Mouse (Mus musculus): ENCODE data around the gene Mgme1.

Mgme1 gene

DNA sequence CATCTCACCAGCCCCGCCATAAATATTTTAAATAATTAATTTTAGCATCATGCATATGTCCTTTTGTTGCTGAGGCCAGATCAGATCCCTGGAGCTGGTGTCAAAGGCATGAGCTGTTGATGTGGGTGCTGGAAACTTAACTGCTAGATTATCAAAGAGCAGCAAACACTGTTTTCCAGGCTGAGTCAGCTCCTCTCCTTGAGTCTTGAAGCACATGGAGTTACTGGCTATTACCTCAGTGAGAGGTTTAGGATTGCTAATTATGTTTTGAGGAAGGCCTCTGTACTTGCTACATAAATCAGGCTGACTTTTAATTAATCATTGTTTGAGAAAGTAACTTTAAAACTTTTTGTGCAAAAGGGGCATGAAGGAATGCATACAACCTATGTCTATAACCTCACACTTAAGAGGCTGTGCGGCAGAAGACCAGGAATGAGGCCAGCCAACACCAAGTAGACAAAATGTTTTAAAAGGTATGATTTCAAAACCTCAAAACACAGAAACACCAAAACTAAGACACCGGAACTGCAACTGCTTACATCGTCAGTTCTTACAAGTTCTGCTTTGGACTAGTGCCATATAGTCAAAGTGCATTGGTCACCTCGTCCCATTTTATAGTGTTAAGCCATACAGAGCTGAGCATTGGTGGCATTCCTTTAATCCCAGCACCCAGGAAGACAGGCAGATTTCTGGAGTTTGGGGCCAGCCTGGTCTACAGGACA, 5.9 kb upstream of the Mgme1 start:
- no peak for DNase-seq

GRCm38 (mm10) chr2:144265120-144265488, 5.4 kb upstream of the Mgme1 start:
- no peak for DNase-seq

GRCm38 (mm10) chr2:144265916-144266683, 4.4 kb upstream of the Mgme1 start:
- no peak for DNase-seq

- DNase-seq: no peak
Measured at GRCm38 (mm10) chr2:144267004-144267730, 3.3 kb upstream of the Mgme1 start.

GRCm38 (mm10) chr2:144267731-144268015, 2.8 kb upstream of the Mgme1 start:
- DNase-seq: no peak

- DNase-seq: no peak
Measured at GRCm38 (mm10) chr2:144268446-144269305, 1.8 kb upstream of the Mgme1 start.

- peak in 1 of 2 experiments; percentile 16 for DNase-seq
Measured at GRCm38 (mm10) chr2:144269306-144269650, 1.2 kb upstream of the Mgme1 start.

GRCm38 (mm10) chr2:144269679-144270475, 586 bp upstream of the Mgme1 start:
- DNase-seq: no peak

DNA sequence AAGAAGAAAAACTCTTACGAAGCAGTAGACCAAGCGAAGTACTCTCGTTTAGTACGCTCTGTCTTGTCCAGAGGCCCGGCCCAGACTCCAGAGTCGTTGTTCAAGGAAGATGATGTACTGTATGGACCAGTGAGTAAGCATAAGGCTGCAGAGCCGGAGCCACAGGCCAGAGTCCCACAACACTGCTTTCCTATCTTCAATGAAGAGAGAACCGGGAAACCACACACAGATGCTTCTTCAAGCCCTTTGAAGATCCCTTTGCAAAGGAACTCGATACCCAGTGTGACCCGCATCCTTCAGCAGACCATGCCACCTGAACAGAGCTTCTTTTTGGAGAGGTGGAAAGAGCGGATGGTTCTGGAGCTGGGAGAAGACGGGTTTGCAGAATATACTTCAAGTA, 1.6 kb downstream of the Mgme1 start:
- no peak for DNase-seq

DNA sequence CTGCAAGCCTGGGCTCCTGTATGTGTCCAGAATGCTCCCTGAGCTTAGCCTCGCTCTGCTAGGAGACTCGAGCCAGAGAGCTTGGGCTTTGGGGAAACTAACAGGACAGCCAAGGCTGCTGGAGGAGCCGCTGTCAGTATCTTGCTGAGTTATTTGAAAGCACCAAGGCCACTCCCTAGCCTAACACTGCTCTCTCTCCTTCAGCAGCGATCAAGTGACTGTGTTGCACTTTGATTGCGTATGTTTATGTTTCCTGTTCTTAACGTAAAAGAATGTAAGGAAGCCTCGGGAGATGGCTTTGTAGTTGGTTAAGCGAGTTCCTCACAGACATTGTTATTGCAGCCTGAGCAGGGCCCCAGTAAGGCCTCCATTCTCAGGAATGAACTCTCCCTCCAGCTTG, 4.3 kb downstream of the Mgme1 start:
- DNase-seq: no peak

DNA sequence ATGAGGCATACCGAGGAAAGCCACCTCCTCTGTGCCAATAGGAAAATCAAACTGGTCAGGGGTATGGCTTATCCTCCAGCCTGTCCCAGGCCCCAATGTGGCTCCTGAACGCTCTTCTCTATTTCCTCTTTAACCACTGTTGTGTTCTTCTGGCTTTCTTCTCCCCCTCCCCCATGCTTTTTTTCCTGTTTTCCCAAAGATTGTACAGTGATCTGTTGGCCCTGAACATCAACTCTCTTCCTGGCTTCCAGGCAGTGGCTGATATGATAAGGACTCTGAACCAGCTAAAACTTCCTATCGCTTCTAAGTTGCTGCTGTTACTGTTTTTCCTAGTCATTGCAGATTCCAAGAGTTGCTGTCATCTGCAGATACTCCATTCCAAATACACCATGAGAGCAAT, 6.4 kb downstream of the Mgme1 start:
- DNase-seq: no peak

- DNase-seq: peak; percentile 45 to 46
Measured at GRCm38 (mm10) chr2:144279742-144280141, 9.3 kb downstream of the Mgme1 start.

DNA sequence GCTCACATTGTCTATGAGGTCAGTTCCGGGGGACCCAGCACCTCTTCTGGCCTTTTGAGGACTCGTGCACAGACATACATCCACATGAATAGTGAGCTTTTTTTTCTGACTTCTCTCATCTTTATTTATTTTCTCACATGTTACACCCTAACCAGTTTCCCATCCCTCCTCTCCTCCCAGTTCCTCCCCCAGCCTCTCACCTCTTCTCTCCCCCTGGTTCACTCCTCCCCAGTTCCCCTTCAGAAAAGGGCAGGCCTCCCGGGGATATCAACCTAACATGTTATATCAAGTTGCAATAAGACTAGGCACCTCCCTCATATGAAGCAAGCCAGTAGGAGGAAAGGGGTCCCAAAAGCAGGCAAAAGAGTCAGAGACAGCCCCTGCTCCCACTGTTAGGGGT, 10.1 kb downstream of the Mgme1 start:
- no peak for DNase-seq

GRCm38 (mm10) chr2:144281417-144281816, 11.0 kb downstream of the Mgme1 start:
- no peak for DNase-seq

DNA sequence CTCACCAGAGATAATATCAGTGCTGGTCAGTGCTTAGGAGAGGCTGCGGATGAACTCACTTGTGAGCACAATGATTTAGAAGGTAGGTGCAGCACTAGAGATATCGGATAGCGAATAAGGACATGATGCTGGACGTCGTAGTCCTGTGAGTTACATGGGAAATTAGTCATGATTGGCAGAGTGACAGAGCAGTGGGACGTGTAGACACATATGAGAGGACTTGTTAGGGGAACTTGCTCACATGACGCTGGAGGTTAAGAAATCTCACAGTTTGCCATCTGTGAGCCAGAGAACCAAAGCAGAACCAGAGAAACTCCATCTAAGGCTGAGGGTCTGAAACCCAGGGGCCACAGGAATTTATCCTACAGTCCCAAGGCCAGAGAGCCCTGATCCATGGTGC, 19.9 kb downstream of the Mgme1 start:
- DNase-seq: no peak

GRCm38 (mm10) chr2:144291600-144292305, 21.3 kb downstream of the Mgme1 start:
- no peak for DNase-seq

- DNase-seq: no peak
Measured at GRCm38 (mm10) chr2:144295145-144295735, 24.8 kb downstream of the Mgme1 start.

DNA sequence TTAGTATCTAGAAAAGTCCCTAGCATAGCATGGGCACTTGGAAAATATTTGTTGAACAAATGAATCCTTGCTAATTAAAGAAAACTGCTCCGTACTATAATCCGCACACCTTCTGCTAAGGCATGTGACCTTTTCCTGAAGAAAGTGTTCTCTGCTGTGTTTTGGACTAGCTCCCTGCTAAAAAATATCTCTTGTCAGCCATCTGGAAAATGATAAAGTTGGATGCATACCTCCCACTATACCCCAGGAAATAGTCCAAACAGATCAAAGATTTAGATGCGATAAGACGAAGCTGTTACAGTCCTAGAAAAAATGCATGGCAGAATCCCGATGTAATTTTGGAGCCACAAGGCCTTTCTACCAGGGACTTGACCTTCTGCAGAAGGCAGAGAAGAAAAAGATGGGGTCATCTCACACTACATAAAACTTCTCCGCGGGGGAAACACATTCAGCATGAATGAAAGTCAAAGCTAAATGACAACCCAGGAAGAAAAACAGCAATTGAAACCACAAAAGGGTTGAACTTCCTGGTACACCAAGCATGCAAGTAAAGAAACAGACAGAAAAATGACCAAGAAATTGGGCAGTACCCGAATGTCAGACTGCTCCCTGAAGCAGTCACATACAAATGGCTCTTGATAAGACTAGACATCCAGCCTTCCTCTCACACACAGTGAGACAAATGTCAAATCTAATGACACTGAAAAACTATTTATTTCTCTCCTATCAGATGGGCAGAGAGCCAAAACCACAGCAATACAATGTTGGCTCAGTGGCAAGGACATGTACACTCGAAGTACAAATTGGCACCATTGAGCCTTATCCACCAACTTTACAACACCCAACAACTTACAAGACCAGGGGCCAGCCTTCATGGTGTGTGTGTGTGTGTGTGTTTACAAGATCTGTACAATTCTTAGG, 29.5 kb downstream of the Mgme1 start:
- no peak for DNase-seq

- no peak for DNase-seq
Measured at GRCm38 (mm10) chr2:144301101-144301500, 30.6 kb downstream of the Mgme1 start.

DNA sequence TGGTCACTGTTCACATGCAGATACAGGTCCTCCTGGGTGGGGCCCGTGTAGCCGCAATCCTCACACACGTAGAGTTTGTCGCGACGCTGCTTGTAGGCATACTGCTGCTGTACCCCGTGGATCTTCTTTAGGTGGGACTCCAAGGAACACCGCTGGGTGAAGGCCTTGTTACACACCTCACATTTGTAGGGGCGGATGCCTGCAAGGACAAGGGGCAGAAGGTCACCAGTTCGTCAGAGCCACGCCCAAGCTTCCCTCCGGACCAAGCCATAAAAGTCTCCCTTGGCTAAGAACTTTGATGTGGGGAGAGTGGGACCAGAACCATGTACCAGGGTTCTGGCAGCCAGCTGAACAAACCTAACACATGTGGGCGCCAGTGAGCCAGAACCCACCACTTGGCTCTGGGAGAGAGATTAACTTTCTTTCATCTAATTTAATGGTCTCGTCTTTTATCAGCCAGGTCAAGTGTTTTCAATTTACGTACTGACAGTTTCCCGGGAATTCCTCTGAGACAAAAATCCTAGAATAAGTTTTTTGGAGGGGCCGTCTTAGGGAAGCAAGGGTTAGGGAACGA, 35.3 kb downstream of the Mgme1 start:
- no peak for DNase-seq

All from cerebellum, postnatal 10 days (tissue).